Mouse (Mus musculus) megakaryocyte-erythroid progenitor cell, adult 5-6 weeks (primary cell): ENCODE measurements around the gene Gm12248. TPM values are rescaled to one million over a fixed set of nuclear protein-coding genes. Genes with fewer than 3 reads are reported as not detected.

Source experiments
- total RNA-seq, 2 experiments: library from RNA; stranded (forward) in 1 of 2; stranded (reverse) in 1 of 2; fragments of 200-1000, 215-1000 nt in 1 of 2; fragments of >200 nt in 1 of 2; fragmentation: Nextera tagmentation in 1 of 2; gene quantifications; 2 replicates each; pipeline ENCODE4 v1.2.3; 2014 to 2017

Gene Gm12248
- total RNA-seq, 2 experiments from 2014 or later, result not detected

Other genes starting within 250 kb of the Gm12248 start
- 138 and 152 TPM in 2 replicates for gene Larp1, start 84.1 kb downstream of the Gm12248 start, total RNA-seq (2014; fragmentation: Nextera tagmentation)
- 50.4 and 67.2 TPM in 2 replicates for gene Larp1, start 84.1 kb downstream of the Gm12248 start, total RNA-seq (2017)
- gene Cnot8, start 11.0 kb upstream of the Gm12248 start, total RNA-seq (2014; fragmentation: Nextera tagmentation), result 37.4 and 40.1 TPM in 2 replicates
- 65.7 and 85.1 TPM in 2 replicates for gene Cnot8, start 11.0 kb upstream of the Gm12248 start, total RNA-seq (2017)
- 43.2 and 51.7 TPM in 2 replicates for gene Gemin5, start 75.4 kb upstream of the Gm12248 start, total RNA-seq (2014; fragmentation: Nextera tagmentation)
- gene Gemin5, start 75.4 kb upstream of the Gm12248 start, total RNA-seq (2017), result 43.4 and 57.0 TPM in 2 replicates
- 75.6 and 84.9 TPM in 2 replicates for gene Mrpl22, start 78.5 kb upstream of the Gm12248 start, total RNA-seq (2014; fragmentation: Nextera tagmentation)
- 49.6 and 76.6 TPM in 2 replicates for gene Mrpl22, start 78.5 kb upstream of the Gm12248 start, total RNA-seq (2017)
- gene Igtp, start 106.4 kb upstream of the Gm12248 start, total RNA-seq (2014; fragmentation: Nextera tagmentation), result 12.8 and 15.3 TPM in 2 replicates
- 11.5 and 12.3 TPM in 2 replicates for gene Igtp, start 106.4 kb upstream of the Gm12248 start, total RNA-seq (2017)
- gene Irgm2, start 106.5 kb upstream of the Gm12248 start, total RNA-seq (2014; fragmentation: Nextera tagmentation), result 1.2 and 6.1 TPM in 2 replicates
- gene Irgm2, start 106.5 kb upstream of the Gm12248 start, total RNA-seq (2017), result 2.9 and 3.7 TPM in 2 replicates
- gene 4930438A08Rik, start 181.7 kb upstream of the Gm12248 start, total RNA-seq (2014; fragmentation: Nextera tagmentation), result 2.3 TPM in 1 of 2 replicates, not detected in the other
- gene 4930438A08Rik, start 181.7 kb upstream of the Gm12248 start, total RNA-seq (2017), result 0.19 TPM in 1 of 2 replicates, not detected in the other
- gene Zfp692, start 213.9 kb upstream of the Gm12248 start, total RNA-seq (2014; fragmentation: Nextera tagmentation), result 34.0 and 66.1 TPM in 2 replicates
- 25.0 and 26.7 TPM in 2 replicates for gene Zfp692, start 213.9 kb upstream of the Gm12248 start, total RNA-seq (2017)
- gene Zfp672, start 237.2 kb upstream of the Gm12248 start, total RNA-seq (2014; fragmentation: Nextera tagmentation), result 60.9 and 65.9 TPM in 2 replicates
- 28.5 and 30.9 TPM in 2 replicates for gene Zfp672, start 237.2 kb upstream of the Gm12248 start, total RNA-seq (2017)
- gene Sh3bp5l, start 237.6 kb upstream of the Gm12248 start, total RNA-seq (2014; fragmentation: Nextera tagmentation), result 12.8 and 13.8 TPM in 2 replicates
- gene Sh3bp5l, start 237.6 kb upstream of the Gm12248 start, total RNA-seq (2017), result 10.4 and 20.9 TPM in 2 replicates